Mouse (Mus musculus): Measurements from ENCODE around the gene Sp4.

DNA sequence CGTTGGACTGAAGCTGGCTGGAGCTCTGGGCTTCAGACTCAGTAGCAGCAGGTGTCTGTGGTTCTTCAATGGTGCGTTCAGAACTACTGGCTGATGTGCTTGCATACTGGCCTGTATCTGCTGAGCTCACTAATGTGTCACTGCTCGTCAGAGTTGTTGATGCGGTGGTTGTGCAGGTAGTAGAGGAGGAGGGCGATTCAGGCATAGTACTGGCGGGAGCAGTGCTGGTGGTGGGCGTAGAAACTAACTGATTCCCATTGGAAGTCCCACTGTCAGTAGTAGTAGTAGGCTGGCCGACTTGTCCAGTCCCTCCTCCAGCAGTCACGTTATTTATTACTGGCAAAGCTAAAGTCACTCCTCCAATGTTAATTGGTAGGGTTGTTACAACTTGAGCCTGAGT, 2.1 kb downstream of the Sp4 start:
- TF ChIP-seq CTCF (IDR thresholded peaks at IDR 0.05; ENCODE audit: insufficient read depth, low read length) (no peak), POLR2A (IDR thresholded peaks at IDR 0.05; ENCODE audit: borderline replicate concordance, extremely low read depth, low read depth, low read length) (no peak)
